In genomic region chr12:83476277-83476676, GRCm38 (mm10) we compare ENCODE assay signal across 21 mouse cellular contexts. TPM values are rescaled to one million over a fixed set of nuclear protein-coding genes. Genes with fewer than 3 reads are reported as not detected.
DNase-seq lines count a peak whose midpoint lies in the region; ATAC-seq and TF ChIP-seq lines count a peak whose summit lies in the region.
"Had no signal": no experiment of that assay in that cellular context is flagged by ENCODE, and none has a peak within 500 bp of the region (broad histone marks: within the 10 kb centered on the region; RNA-seq: fewer than 3 reads in every experiment).

No protein-coding gene starts in this region.

- H3K36me3 ChIP-seq in midbrain, postnatal 0 days (ENCODE audit: insufficient read depth, low read length), result no peaks in the 10 kb centered on the region
- H3K36me3 ChIP-seq in midbrain, embryonic 16.5 days (ENCODE audit: control insufficient read depth, insufficient read depth, low read length), result no peaks in the 10 kb centered on the region
- no peaks in the 10 kb centered on the region for H3K36me3 ChIP-seq in forebrain, embryonic 13.5 days (ENCODE audit: poor library complexity, severe bottlenecking)
- H3K36me3 ChIP-seq in forebrain, embryonic 16.5 days (ENCODE audit: control insufficient read depth, insufficient read depth), result no peaks in the 10 kb centered on the region
- no peaks in the 10 kb centered on the region for H3K36me3 ChIP-seq in hindbrain, embryonic 16.5 days (ENCODE audit: control insufficient read depth, insufficient read depth, low read length)
- H3K36me3 ChIP-seq: limb, embryonic 15.5 days had no signal

- H3K4me1 ChIP-seq in midbrain, postnatal 0 days (ENCODE audit: insufficient read depth, low read length), result 0 out of 2 replicates have a peak, but pooled peaks cover 2% of the 10 kb centered on the region
- peaks cover 8% of the 10 kb centered on the region for H3K4me1 ChIP-seq in midbrain, embryonic 16.5 days (ENCODE audit: control insufficient read depth, insufficient read depth, low read length)
- peaks cover 17% of the 10 kb centered on the region for H3K4me1 ChIP-seq in forebrain, embryonic 13.5 days
- peaks cover 6% of the 10 kb centered on the region; the same call in 1 of the 2 replicates for H3K4me1 ChIP-seq in forebrain, embryonic 16.5 days (replicated peaks; ENCODE audit: control insufficient read depth, insufficient read depth, low read length)
- H3K4me1 ChIP-seq in hindbrain, embryonic 16.5 days (ENCODE audit: control insufficient read depth, insufficient read depth, low read depth, low read length), result peaks cover 15% of the 10 kb centered on the region
- H3K4me1 ChIP-seq: limb, embryonic 15.5 days had no signal

- H3K4me3 ChIP-seq in midbrain, postnatal 0 days (ENCODE audit: low read depth, low read length), result no peak overlapping the region
- no peak overlapping the region for H3K4me3 ChIP-seq in midbrain, embryonic 16.5 days (ENCODE audit: low read depth, low read length)
- no peak overlapping the region for H3K4me3 ChIP-seq in forebrain, embryonic 13.5 days
- H3K4me3 ChIP-seq in forebrain, embryonic 16.5 days (replicated peaks; ENCODE audit: low read length), result no peak overlapping the region
- H3K4me3 ChIP-seq in hindbrain, embryonic 16.5 days (ENCODE audit: low read length), result no peak overlapping the region
- H3K4me3 ChIP-seq: limb, embryonic 15.5 days had no signal

- H3K9ac ChIP-seq in midbrain, postnatal 0 days (replicated peaks; ENCODE audit: low read length, poor library complexity, severe bottlenecking), result no peak overlapping the region
- H3K9ac ChIP-seq in midbrain, embryonic 16.5 days (ENCODE audit: low read depth, low read length), result no peak overlapping the region
- H3K9ac ChIP-seq in forebrain, embryonic 13.5 days, result no peak overlapping the region
- no peak overlapping the region for H3K9ac ChIP-seq in forebrain, embryonic 16.5 days (replicated peaks; ENCODE audit: low read depth, low read length)
- no peak overlapping the region for H3K9ac ChIP-seq in hindbrain, embryonic 16.5 days (ENCODE audit: low read depth, low read length)
- H3K9ac ChIP-seq: limb, embryonic 15.5 days; liver, embryonic 14.5 days; lung, embryonic 14.5 days had no signal

- ATAC-seq in midbrain, postnatal 0 days (ENCODE audit: low FRiP score), result no peak
- no peak for ATAC-seq in midbrain, embryonic 16.5 days
- ATAC-seq in forebrain, embryonic 13.5 days, result peak; percentile 69; the same call in 1 of the 2 replicates
- ATAC-seq in forebrain, embryonic 16.5 days, result peak; percentile 54
- peak; percentile 40; the same call in 1 of the 2 replicates for ATAC-seq in hindbrain, embryonic 16.5 days

- no peak overlapping the region for H3K4me2 ChIP-seq in midbrain, postnatal 0 days (ENCODE audit: low read depth, low read length, poor library complexity, severe bottlenecking)
- no peak overlapping the region; the same call in 1 of the 2 replicates for H3K4me2 ChIP-seq in midbrain, embryonic 16.5 days (ENCODE audit: low read length)
- H3K4me2 ChIP-seq in forebrain, embryonic 13.5 days, result peak overlapping the region; percentile 14; the same call in 1 of the 2 replicates
- H3K4me2 ChIP-seq in forebrain, embryonic 16.5 days (ENCODE audit: low read length), result no peak overlapping the region
- peak overlapping the region; percentile 10; the same call in 1 of the 2 replicates for H3K4me2 ChIP-seq in hindbrain, embryonic 16.5 days (ENCODE audit: low read length)
- H3K4me2 ChIP-seq: heart, embryonic 11.5 days; limb, embryonic 15.5 days; lung, embryonic 14.5 days had no signal

- DNase-seq in midbrain, postnatal 0 days (ENCODE audit: low spot score), result peak; percentile 28
- no peak for DNase-seq in spleen, adult 18-20 months
- no peak for DNase-seq in cerebellum, postnatal 14 days
- no peak for DNase-seq in cerebellum, adult 9-10 months
- DNase-seq: adrenal gland, adult 8-10 months; cerebellum, adult 18-20 months; gastrocnemius, postnatal 14 days; heart, adult 11 months; kidney, adult 18-20 months; layer of hippocampus, adult 9-11 months; left cerebral cortex, postnatal 4 days; lung, embryonic 14.5 days; right cerebral cortex, postnatal 25 days; thymus, postnatal 14 days had no signal

- WGBS in midbrain, postnatal 0 days, result 30% methylated on average over 10 of the region's 10 CpGs
- 23% methylated on average over 10 of the region's 10 CpGs for WGBS in midbrain, embryonic 16.5 days
- WGBS in forebrain, embryonic 13.5 days, result 16% methylated on average over 10 of the region's 10 CpGs
- WGBS in forebrain, embryonic 16.5 days, result 10% methylated on average over 10 of the region's 10 CpGs
- 27% methylated on average over 10 of the region's 10 CpGs for WGBS in hindbrain, embryonic 16.5 days

- H3K9me3 ChIP-seq in midbrain, postnatal 0 days (ENCODE audit: low read length), result no peaks in the 10 kb centered on the region
- no peaks in the 10 kb centered on the region; the same call in 1 of the 2 replicates for H3K9me3 ChIP-seq in midbrain, embryonic 16.5 days (replicated peaks; ENCODE audit: control insufficient read depth, low read length, poor library complexity, severe bottlenecking)
- H3K9me3 ChIP-seq in forebrain, embryonic 13.5 days (replicated peaks), result no peaks in the 10 kb centered on the region
- H3K9me3 ChIP-seq in forebrain, embryonic 16.5 days (ENCODE audit: control insufficient read depth, low read length), result no peaks in the 10 kb centered on the region
- no peaks in the 10 kb centered on the region for H3K9me3 ChIP-seq in hindbrain, embryonic 16.5 days (ENCODE audit: control insufficient read depth, low read length)
- H3K9me3 ChIP-seq: limb, embryonic 15.5 days had no signal

- TF ChIP-seq CTCF in midbrain, postnatal 0 days (IDR thresholded peaks at IDR 0.05), result no peak

- H3K27me3 ChIP-seq in midbrain, postnatal 0 days (ENCODE audit: insufficient read depth, low read length), result no peaks in the 10 kb centered on the region
- no peaks in the 10 kb centered on the region for H3K27me3 ChIP-seq in midbrain, embryonic 16.5 days (ENCODE audit: control insufficient read depth, insufficient read depth, low read depth, low read length)
- no peaks in the 10 kb centered on the region for H3K27me3 ChIP-seq in forebrain, embryonic 13.5 days
- no peaks in the 10 kb centered on the region for H3K27me3 ChIP-seq in forebrain, embryonic 16.5 days (replicated peaks; ENCODE audit: control insufficient read depth, insufficient read depth, low read length)
- no peaks in the 10 kb centered on the region for H3K27me3 ChIP-seq in hindbrain, embryonic 16.5 days (replicated peaks; ENCODE audit: control insufficient read depth, insufficient read depth, low read length)
- H3K27me3 ChIP-seq: limb, embryonic 15.5 days had no signal

- H3K27ac ChIP-seq in midbrain, postnatal 0 days (ENCODE audit: low read depth, low read length), result no peak overlapping the region
- no peak overlapping the region for H3K27ac ChIP-seq in midbrain, embryonic 16.5 days (ENCODE audit: low read length)
- H3K27ac ChIP-seq in forebrain, embryonic 13.5 days, result no peak overlapping the region
- no peak overlapping the region for H3K27ac ChIP-seq in forebrain, embryonic 16.5 days (ENCODE audit: low read length)
- no peak overlapping the region for H3K27ac ChIP-seq in hindbrain, embryonic 16.5 days (ENCODE audit: low read depth, low read length)
- H3K27ac ChIP-seq: limb, embryonic 15.5 days; liver, embryonic 14.5 days had no signal

RNA-seq across cellular contexts. Expression of gene Dpf3, which starts 11.2 kb away (rescaled TPM):
- total RNA-seq in midbrain, postnatal 0 days (2014; rRNA removed), result 31.7 and 35.9 TPM in 2 replicates
- 10.3 and 14.3 TPM in 2 replicates for polyA plus RNA-seq in midbrain, postnatal 0 days (2015; fragmentation: Nextera tagmentation; extraction: Ambion mirVana)
- polyA plus RNA-seq in midbrain, embryonic 16.5 days (2015; fragmentation: Nextera tagmentation; extraction: Ambion mirVana), result 19.3 and 20.9 TPM in 2 replicates
- 7.9 and 9.0 TPM in 2 replicates for polyA plus RNA-seq in forebrain, embryonic 13.5 days (2015; fragmentation: Nextera tagmentation; extraction: Ambion mirVana)
- polyA plus RNA-seq in forebrain, embryonic 16.5 days (2015; fragmentation: Nextera tagmentation; extraction: Ambion mirVana), result 8.9 and 10.3 TPM in 2 replicates
- polyA plus RNA-seq in hindbrain, embryonic 16.5 days (2015; fragmentation: Nextera tagmentation; extraction: Ambion mirVana), result 20.9 and 23.2 TPM in 2 replicates

RNA-seq across cellular contexts. Expression of gene Dcaf4, which starts 44.0 kb away (rescaled TPM):
- 38.4 and 48.7 TPM in 2 replicates for total RNA-seq in midbrain, postnatal 0 days (2014; rRNA removed)
- polyA plus RNA-seq in midbrain, postnatal 0 days (2015; fragmentation: Nextera tagmentation; extraction: Ambion mirVana), result 40.8 and 41.9 TPM in 2 replicates
- 46.1 and 50.3 TPM in 2 replicates for polyA plus RNA-seq in midbrain, embryonic 16.5 days (2015; fragmentation: Nextera tagmentation; extraction: Ambion mirVana)
- polyA plus RNA-seq in forebrain, embryonic 13.5 days (2015; fragmentation: Nextera tagmentation; extraction: Ambion mirVana), result 34.7 and 37.2 TPM in 2 replicates
- 49.7 and 51.1 TPM in 2 replicates for polyA plus RNA-seq in forebrain, embryonic 16.5 days (2015; fragmentation: Nextera tagmentation; extraction: Ambion mirVana)
- polyA plus RNA-seq in hindbrain, embryonic 16.5 days (2015; fragmentation: Nextera tagmentation; extraction: Ambion mirVana), result 47.3 and 48.2 TPM in 2 replicates

Comparison
In these comparisons a context has a peak if more than half of its experiments do, and no peak if none do; other contexts are left out.
1. H3K4me2 ChIP-seq: peak in forebrain, embryonic 13.5 days (single experiment) and hindbrain, embryonic 16.5 days (single experiment); none in midbrain, postnatal 0 days (single experiment), midbrain, embryonic 16.5 days (single experiment) and forebrain, embryonic 16.5 days (single experiment).
2. ATAC-seq: peak in forebrain, embryonic 13.5 days (single experiment), forebrain, embryonic 16.5 days (single experiment) and hindbrain, embryonic 16.5 days (single experiment); none in midbrain, postnatal 0 days (single experiment) and midbrain, embryonic 16.5 days (single experiment).